Mouse (Mus musculus) MEL (cell line): Measurements from ENCODE around the gene Gm44965.

Experiments used
- CHD1 ChIP-seq: IDR thresholded peaks from 2 replicates; pipeline ENCODE4 v1.6.1; 2012; ENCODE audit warnings: low read depth, mild to moderate bottlenecking, inconsistent platforms, low read length, improper control_type of control experiment
- CTCF ChIP-seq, 3 experiments: IDR thresholded peaks in 2 of 3; conservative IDR thresholded peaks in 1 of 3; 2 replicates each; pipeline ENCODE4 v1.5.1; 2011 to 2012; ENCODE audit warnings: low read length in 3 of 3, low read depth in 2 of 3, mild to moderate bottlenecking in 2 of 3, improper control_type of control experiment in 1 of 3, inconsistent platforms in 1 of 3, mixed read lengths in 1 of 3, moderate library complexity in 1 of 3; ENCODE audit not compliant: control insufficient read depth in 1 of 3, insufficient read depth in 1 of 3, poor library complexity in 1 of 3, severe bottlenecking in 1 of 3
- JUND ChIP-seq: IDR thresholded peaks from 2 replicates; pipeline ENCODE4 v1.6.1; 2011; ENCODE audit warnings: low read depth, mild to moderate bottlenecking, improper control_type of control experiment, low read length
- MXI1 ChIP-seq: IDR thresholded peaks from 2 replicates; pipeline ENCODE4 v1.6.1; 2011; ENCODE audit warnings: mild to moderate bottlenecking, low read depth, low read length, improper control_type of control experiment
- POLR2A ChIP-seq, 2 experiments: IDR thresholded peaks; 2 replicates each; pipeline ENCODE4 v1.6.1; 2011 to 2012; ENCODE audit warnings: low read length in 2 of 2, mild to moderate bottlenecking in 2 of 2, control low read depth in 1 of 2, improper control_type of control experiment in 1 of 2, low read depth in 1 of 2, moderate library complexity in 1 of 2; ENCODE audit not compliant: control insufficient read depth in 1 of 2, insufficient read depth in 1 of 2, poor library complexity in 1 of 2
- POLR2AphosphoS2 ChIP-seq: IDR thresholded peaks from 2 replicates; pipeline ENCODE4 v1.6.1; 2011; ENCODE audit warnings: low read length, improper control_type of control experiment
- POLR2AphosphoS5 ChIP-seq: IDR thresholded peaks from 2 replicates; pipeline ENCODE4 v1.6.1; 2012; ENCODE audit warnings: low read depth, borderline replicate concordance, mild to moderate bottlenecking, inconsistent platforms, low read length, moderate library complexity, mixed read lengths
- TAL1 ChIP-seq: IDR thresholded peaks from 2 replicates; pipeline ENCODE4 v1.6.1; 2012; ENCODE audit warnings: mild to moderate bottlenecking, inconsistent platforms, low read length, moderate library complexity, mixed read lengths
- TCF12 ChIP-seq: IDR thresholded peaks from 2 replicates; pipeline ENCODE4 v1.6.1; 2014; ENCODE audit warnings: low read depth, mild to moderate bottlenecking, inconsistent platforms, low read length, improper control_type of control experiment, moderate library complexity
- ZC3H11A ChIP-seq: IDR thresholded peaks from 2 replicates; pipeline ENCODE4 v1.6.1; 2012; ENCODE audit warnings: low read depth, mild to moderate bottlenecking, inconsistent platforms, low read length, improper control_type of control experiment
- ZMIZ1 ChIP-seq: IDR thresholded peaks from 2 replicates; pipeline ENCODE4 v1.6.1; 2012; ENCODE audit warnings: low read depth, mild to moderate bottlenecking, inconsistent platforms, low read length, improper control_type of control experiment, moderate library complexity

- no peak for TF ChIP-seq POLR2A (IDR thresholded peaks at IDR 0.05; ENCODE audit: control insufficient read depth in 1 of 2, insufficient read depth in 1 of 2, low read depth in 1 of 2, low read length in 2 of 2, poor library complexity in 1 of 2)
- TF ChIP-seq POLR2AphosphoS2: no peak
- TF ChIP-seq ZMIZ1: no peak
- no peak for TF ChIP-seq TCF12
- no peak for TF ChIP-seq CTCF (IDR thresholded peaks at IDR 0.05 in 2 of 3, conservative IDR thresholded peaks at IDR 0.05 in 1 of 3; ENCODE audit: control insufficient read depth in 1 of 3, insufficient read depth in 1 of 3, low read depth in 2 of 3, low read length in 3 of 3, poor library complexity in 1 of 3, severe bottlenecking in 1 of 3)
- TF ChIP-seq POLR2AphosphoS5: no peak
- TF ChIP-seq ZC3H11A: no peak
- TF ChIP-seq MXI1: no peak
- TF ChIP-seq JUND: no peak
- TF ChIP-seq CHD1: no peak
- no peak for TF ChIP-seq TAL1
Observed at GRCm38 (mm10) chr6:48548314-48548713, 45.4 kb upstream of the Gm44965 start.
